Mouse (Mus musculus): ENCODE measurements at regions not wholly inside any gene's neighbourhood (a gene's known extent, or its start where the extent isn't known, plus 50 kb on each side); places are given as distances from the start of the nearest gene placed in this dataset.
A peak's percentile ranks its signal among the peaks of the same experiment; 100 is the strongest.

GRCm38 (mm10) chr8:91974636-91975035 lies 172.8 kb upstream of the Irx3 start:
- DNase-seq (ENCODE audit: low spot score) = no peak

GRCm38 (mm10) chr8:91973951-91974439 lies 172.1 kb upstream of the Irx3 start:
- DNase-seq (ENCODE audit: low spot score) = peak; percentile 38
- H3K4me3 ChIP-seq (ENCODE audit: low read depth, low read length) = no peak overlapping the region
- 43% methylated on average over 18 of the region's 18 CpGs for WGBS

More at GRCm38 (mm10) chr8:91974636-91975035, 172.8 kb upstream of the Irx3 start:
- H3K36me3 ChIP-seq (ENCODE audit: insufficient read depth, low read length) = no peaks in the 10 kb centered on the region
- no peak overlapping the region for H3K4me3 ChIP-seq (ENCODE audit: low read depth, low read length)
- ATAC-seq (ENCODE audit: low FRiP score) = no peak
- H3K27me3 ChIP-seq (ENCODE audit: insufficient read depth, low read length) = no peaks in the 10 kb centered on the region
- no peak overlapping the region for H3K4me2 ChIP-seq (ENCODE audit: low read depth, low read length, poor library complexity, severe bottlenecking)
- H3K4me1 ChIP-seq (ENCODE audit: insufficient read depth, low read length) = no peaks in the 10 kb centered on the region; the same call in 1 of the 2 replicates
- no peaks in the 10 kb centered on the region for H3K9me3 ChIP-seq (ENCODE audit: low read length)
- 56% methylated on average over 3 of the region's 3 CpGs for WGBS
- TF ChIP-seq CTCF (IDR thresholded peaks at IDR 0.05) = no peak
- no peak overlapping the region for H3K9ac ChIP-seq (replicated peaks; ENCODE audit: low read length, poor library complexity, severe bottlenecking)
- no peak overlapping the region for H3K27ac ChIP-seq (ENCODE audit: low read depth, low read length)

GRCm38 (mm10) chr8:91967407-91967806 lies 165.5 kb upstream of the Irx3 start:
- 68% methylated on average over 16 of the region's 16 CpGs for WGBS
- H3K9ac ChIP-seq (replicated peaks; ENCODE audit: low read length, poor library complexity, severe bottlenecking) = no peak overlapping the region
- ATAC-seq (ENCODE audit: low FRiP score) (no peak), DNase-seq (ENCODE audit: low spot score) (no peak)
- H3K4me2 ChIP-seq (ENCODE audit: low read depth, low read length, poor library complexity, severe bottlenecking) = no peak overlapping the region
- H3K4me1 ChIP-seq (ENCODE audit: insufficient read depth, low read length) = no peaks in the 10 kb centered on the region
- no peak overlapping the region for H3K4me3 ChIP-seq (ENCODE audit: low read depth, low read length)
- no peak for TF ChIP-seq CTCF (IDR thresholded peaks at IDR 0.05)
- H3K27ac ChIP-seq (ENCODE audit: low read depth, low read length) = no peak overlapping the region
- H3K27me3 ChIP-seq (ENCODE audit: insufficient read depth, low read length) = no peaks in the 10 kb centered on the region
- H3K36me3 ChIP-seq (ENCODE audit: insufficient read depth, low read length) = no peaks in the 10 kb centered on the region
- H3K9me3 ChIP-seq (ENCODE audit: low read length) = no peaks in the 10 kb centered on the region

More at GRCm38 (mm10) chr8:91973951-91974439, 172.1 kb upstream of the Irx3 start:
- H3K9ac ChIP-seq (replicated peaks; ENCODE audit: low read length, poor library complexity, severe bottlenecking) = no peak overlapping the region
- H3K9me3 ChIP-seq (ENCODE audit: low read length) = no peaks in the 10 kb centered on the region
- no peak overlapping the region for H3K4me2 ChIP-seq (ENCODE audit: low read depth, low read length, poor library complexity, severe bottlenecking)
- TF ChIP-seq CTCF (IDR thresholded peaks at IDR 0.05) = no peak
- no peak overlapping the region for H3K27ac ChIP-seq (ENCODE audit: low read depth, low read length)
- H3K4me1 ChIP-seq (ENCODE audit: insufficient read depth, low read length) = no peaks in the 10 kb centered on the region; the same call in 1 of the 2 replicates
- 0 out of 2 replicates have a peak, but pooled peaks have one; percentile 23 for ATAC-seq (ENCODE audit: low FRiP score)
- H3K27me3 ChIP-seq (ENCODE audit: insufficient read depth, low read length) = no peaks in the 10 kb centered on the region
- H3K36me3 ChIP-seq (ENCODE audit: insufficient read depth, low read length) = no peaks in the 10 kb centered on the region

GRCm38 (mm10) chr8:91966891-91967370 lies 165.1 kb upstream of the Irx3 start:
- H3K36me3 ChIP-seq (ENCODE audit: insufficient read depth, low read length) = no peaks in the 10 kb centered on the region
- DNase-seq (ENCODE audit: low spot score) (no peak), ATAC-seq (ENCODE audit: low FRiP score) (no peak)
- 59% methylated on average over 19 of the region's 19 CpGs for WGBS
- H3K4me3 ChIP-seq (ENCODE audit: low read depth, low read length) = no peak overlapping the region
- H3K9ac ChIP-seq (replicated peaks; ENCODE audit: low read length, poor library complexity, severe bottlenecking) = no peak overlapping the region
- H3K27me3 ChIP-seq (ENCODE audit: insufficient read depth, low read length) = no peaks in the 10 kb centered on the region
- no peak overlapping the region for H3K4me2 ChIP-seq (ENCODE audit: low read depth, low read length, poor library complexity, severe bottlenecking)
- no peak overlapping the region for H3K27ac ChIP-seq (ENCODE audit: low read depth, low read length)
- H3K9me3 ChIP-seq (ENCODE audit: low read length) = no peaks in the 10 kb centered on the region
- peak; percentile 29; the same call in 1 of the 2 replicates for TF ChIP-seq CTCF (IDR thresholded peaks at IDR 0.05)
- H3K4me1 ChIP-seq (ENCODE audit: insufficient read depth, low read length) = no peaks in the 10 kb centered on the region

- no peaks in the 10 kb centered on the region for H3K36me3 ChIP-seq (ENCODE audit: insufficient read depth, low read length)
Observed at GRCm38 (mm10) chr8:91961696-91962095, 159.8 kb upstream of the Irx3 start.

GRCm38 (mm10) chr8:91955170-91955569 lies 153.3 kb upstream of the Irx3 start:
- Histone ChIP-seq H3K9me3 (ENCODE audit: low read length) (no peaks in the 10 kb centered on the region), H3K4me2 (ENCODE audit: low read depth, low read length, poor library complexity, severe bottlenecking) (no peak overlapping the region), H3K9ac (replicated peaks; ENCODE audit: low read length, poor library complexity, severe bottlenecking) (no peak overlapping the region), H3K4me3 (ENCODE audit: low read depth, low read length) (no peak overlapping the region), H3K4me1 (ENCODE audit: insufficient read depth, low read length) (no peaks in the 10 kb centered on the region), H3K27ac (ENCODE audit: low read depth, low read length) (no peak overlapping the region), H3K36me3 (ENCODE audit: insufficient read depth, low read length) (no peaks in the 10 kb centered on the region), H3K27me3 (ENCODE audit: insufficient read depth, low read length) (no peaks in the 10 kb centered on the region)
- TF ChIP-seq CTCF (IDR thresholded peaks at IDR 0.05) = no peak
- DNase-seq (ENCODE audit: low spot score) (peak; percentile 59), ATAC-seq (ENCODE audit: low FRiP score) (no peak)
- 88% methylated on average over 6 of the region's 6 CpGs for WGBS

More at GRCm38 (mm10) chr8:91961696-91962095, 159.8 kb upstream of the Irx3 start:
- no peaks in the 10 kb centered on the region for H3K9me3 ChIP-seq (ENCODE audit: low read length)
- H3K4me2 ChIP-seq (ENCODE audit: low read depth, low read length, poor library complexity, severe bottlenecking) = no peak overlapping the region
- H3K4me3 ChIP-seq (ENCODE audit: low read depth, low read length) = no peak overlapping the region
- H3K27ac ChIP-seq (ENCODE audit: low read depth, low read length) = no peak overlapping the region
- no peaks in the 10 kb centered on the region for H3K4me1 ChIP-seq (ENCODE audit: insufficient read depth, low read length)
- no peaks in the 10 kb centered on the region for H3K27me3 ChIP-seq (ENCODE audit: insufficient read depth, low read length)
- no peak overlapping the region for H3K9ac ChIP-seq (replicated peaks; ENCODE audit: low read length, poor library complexity, severe bottlenecking)
- WGBS = 76% methylated on average over 5 of the region's 5 CpGs
- ATAC-seq (ENCODE audit: low FRiP score) = no peak
- no peak for DNase-seq (ENCODE audit: low spot score)
- TF ChIP-seq CTCF (IDR thresholded peaks at IDR 0.05) = no peak

Measured in midbrain, postnatal 0 days (tissue).